Mouse (Mus musculus): ENCODE data around the gene Ttc6. TPM values are rescaled to one million over a fixed set of nuclear protein-coding genes. Genes with fewer than 3 reads are reported as not detected.

Ttc6 gene
- polyA plus RNA-seq, 1 experiment from 2014 or later = 0.21 TPM

- ATAC-seq (replicated peaks; ENCODE audit: low FRiP score) = no peak
- Histone ChIP-seq H3K9me3 (replicated peaks) (no peaks in the 10 kb centered on the region), H3K36me3 (no peaks in the 10 kb centered on the region), H3K4me3 (replicated peaks) (no peak overlapping the region), H3K27ac (no peak overlapping the region), H3K27me3 (peaks cover 3% of the 10 kb centered on the region; the same call in 1 of the 2 replicates), H3K9ac (no peak overlapping the region), H3K4me1 (no peaks in the 10 kb centered on the region), H3K4me2 (no peak overlapping the region)
- WGBS = 77% methylated on average over 5 of the region's 5 CpGs
These were observed 218.0 kb downstream of the Ttc6 start for GRCm38 (mm10) chr12:57781926-57782325.

GRCm38 (mm10) chr12:57787471-57787870 lies 223.6 kb downstream of the Ttc6 start:
- Histone ChIP-seq H3K4me2 (no peak overlapping the region), H3K27me3 (peaks cover 5% of the 10 kb centered on the region; the same call in 1 of the 2 replicates), H3K27ac (no peak overlapping the region), H3K4me1 (no peaks in the 10 kb centered on the region), H3K9me3 (replicated peaks) (no peaks in the 10 kb centered on the region), H3K4me3 (replicated peaks) (no peak overlapping the region), H3K36me3 (no peaks in the 10 kb centered on the region), H3K9ac (no peak overlapping the region)
- 0 out of 2 replicates have a peak, but pooled peaks have one; percentile 40 for ATAC-seq (replicated peaks; ENCODE audit: low FRiP score)
- WGBS = 26% methylated on average over 5 of the region's 5 CpGs

Other genes with a start within 250 kb of the Ttc6 start
- 0.93 and 1.0 TPM in 2 replicates for gene Foxa1, start 17.2 kb upstream of the Ttc6 start, polyA plus RNA-seq (2015; fragmentation: Nextera tagmentation; extraction: Ambion mirVana)